Mouse (Mus musculus) intestine, postnatal 0 days (tissue): ENCODE results near the gene Cenpp. TPM values are rescaled to one million over a fixed set of nuclear protein-coding genes. Genes with fewer than 3 reads are reported as not detected.
A peak's percentile ranks its signal among the peaks of the same experiment; 100 is the strongest.

ENCODE experiments used
- ATAC-seq: fragments of 200-750 bp; cut with Nextera tagmentation; 2 replicates; pipeline ENCODE4 v1.8.0; 2017; ENCODE audit warnings: mild to moderate bottlenecking, moderate TSS enrichment, moderate library complexity
- H3K27ac ChIP-seq: fragments of 300-500 bp; sonication (generic); 2 replicates; pipeline ENCODE4 v1.5.1; 2014; ENCODE audit warnings: mild to moderate bottlenecking, low read depth, low read length, moderate library complexity
- H3K27me3 ChIP-seq: fragments of 300-500 bp; sonication (generic); replicated peaks from 2 replicates; pipeline ENCODE4 v1.6.1; 2014; ENCODE audit warnings: low read length, mixed read lengths; ENCODE audit not compliant: control insufficient read depth, insufficient read depth
- H3K36me3 ChIP-seq: fragments of 300-500 bp; sonication (generic); 2 replicates; pipeline ENCODE4 v1.6.1; 2014; ENCODE audit warnings: mild to moderate bottlenecking, moderate library complexity; ENCODE audit not compliant: control insufficient read depth, insufficient read depth
- H3K4me1 ChIP-seq: fragments of 300-500 bp; sonication (generic); replicated peaks from 2 replicates; pipeline ENCODE4 v1.6.1; 2014; ENCODE audit warnings: antibody characterized with exemption, low read length, mixed read lengths; ENCODE audit not compliant: control insufficient read depth, insufficient read depth
- H3K4me2 ChIP-seq: fragments of 300-500 bp; sonication (generic); replicated peaks from 2 replicates; pipeline ENCODE4 v1.6.1; 2014; ENCODE audit warnings: low read depth, mild to moderate bottlenecking, moderate library complexity
- H3K4me3 ChIP-seq: fragments of 300-500 bp; sonication (generic); 2 replicates; pipeline ENCODE4 v1.5.1; 2014; ENCODE audit warnings: low read depth, low read length
- H3K9ac ChIP-seq: fragments of 300-500 bp; sonication (generic); 2 replicates; pipeline ENCODE4 v1.6.1; 2014; ENCODE audit warnings: mild to moderate bottlenecking, low read depth, low read length
- H3K9me3 ChIP-seq: fragments of 300-500 bp; sonication (generic); 2 replicates; pipeline ENCODE4 v1.6.1; 2016; ENCODE audit warnings: mixed run types; ENCODE audit not compliant: control insufficient read depth
- CTCF ChIP-seq: sonication (generic); IDR thresholded peaks from 2 replicates; pipeline ENCODE4 v1.5.1; 2016; ENCODE audit warnings: low read depth, mild to moderate bottlenecking, control low read depth, antibody characterized with exemption, moderate library complexity
- WGBS: fragments of 180-500 bp; shearing (Covaris S2); extraction: QIAGEN DNeasy Blood & Tissue Kit; methylation state at CpG from one replicate; pipeline ENCODE4 v1.1.7; 2014; 5-methylcytosine and 5-hydroxymethylcytosine counted together
- polyA plus RNA-seq: library from polyadenylated mRNA; unstranded; fragments of >200 nt; fragmentation: Nextera tagmentation; extraction: Ambion mirVana; gene quantifications from 2 replicates; pipeline ENCODE4 v1.2.1, GENCODE M21; 2015

Cenpp gene
- polyA plus RNA-seq, 1 experiment from 2014 or later = 12.1 TPM

- Histone ChIP-seq H3K9me3 (no peaks in the 10 kb centered on the region), H3K27me3 (no peaks in the 10 kb centered on the region), H3K4me2 (no peak overlapping the region), H3K36me3 (no peaks in the 10 kb centered on the region), H3K27ac (no peak overlapping the region), H3K4me1 (no peaks in the 10 kb centered on the region), H3K4me3 (no peak overlapping the region), H3K9ac (no peak overlapping the region)
- ATAC-seq = no peak
- TF ChIP-seq CTCF = no peak
- 55% methylated on average over 3 of the region's 3 CpGs for WGBS
These were observed 145.4 kb downstream of the Cenpp start for GRCm38 (mm10) chr13:49507176-49507575.

- WGBS = 79% methylated on average over 4 of the region's 4 CpGs
- H3K4me2 ChIP-seq = no peak overlapping the region
- TF ChIP-seq CTCF = no peak
These were observed 146.8 kb downstream of the Cenpp start for GRCm38 (mm10) chr13:49505776-49506175.

GRCm38 (mm10) chr13:49504510-49504909 lies 148.1 kb downstream of the Cenpp start, which contains the start of gene Ecm2:
Ecm2 (plus strand) TSS chr13:49504810.
- no peaks in the 10 kb centered on the region for H3K36me3 ChIP-seq
- H3K9me3 ChIP-seq = no peaks in the 10 kb centered on the region
- no peak for ATAC-seq
- H3K9ac ChIP-seq = no peak within 1 kb of the TSS
- no peak within 1 kb of the TSS for H3K27ac ChIP-seq
- H3K4me2 ChIP-seq = peak within 1 kb of the TSS; percentile 10; the same call in 1 of the 2 replicates
- no peak for TF ChIP-seq CTCF
- H3K4me1 ChIP-seq = no peaks in the 10 kb centered on the region
- no peak within 1 kb of the TSS for H3K4me3 ChIP-seq
- 60% methylated on average over 4 of the region's 4 CpGs for WGBS
- no peaks in the 10 kb centered on the region for H3K27me3 ChIP-seq

More at GRCm38 (mm10) chr13:49505776-49506175, 146.8 kb downstream of the Cenpp start:
- Histone ChIP-seq H3K27me3 (no peaks in the 10 kb centered on the region), H3K4me1 (no peaks in the 10 kb centered on the region), H3K4me3 (no peak overlapping the region), H3K9ac (no peak overlapping the region), H3K36me3 (no peaks in the 10 kb centered on the region), H3K9me3 (no peaks in the 10 kb centered on the region), H3K27ac (no peak overlapping the region)
- no peak for ATAC-seq

GRCm38 (mm10) chr13:49492376-49493368 lies 159.9 kb downstream of the Cenpp start, which contains the start of gene Tes3-ps:
Tes3-ps (plus strand) TSS chr13:49493318.
- H3K9me3 ChIP-seq = no peaks in the 10 kb centered on the region
- no peak within 1 kb of the TSS for H3K4me2 ChIP-seq
- no peaks in the 10 kb centered on the region for H3K4me1 ChIP-seq
- WGBS = 67% methylated on average over 6 of the region's 6 CpGs
- H3K4me3 ChIP-seq = no peak within 1 kb of the TSS
- no peak within 1 kb of the TSS for H3K9ac ChIP-seq
- TF ChIP-seq CTCF = no peak
- no peaks in the 10 kb centered on the region for H3K27me3 ChIP-seq
- no peak for ATAC-seq
- no peaks in the 10 kb centered on the region for H3K36me3 ChIP-seq
- H3K27ac ChIP-seq = no peak within 1 kb of the TSS

- no peaks in the 10 kb centered on the region for H3K36me3 ChIP-seq
- ATAC-seq = no peak
- H3K9ac ChIP-seq = no peak overlapping the region
- no peaks in the 10 kb centered on the region for H3K27me3 ChIP-seq
- no peak overlapping the region for H3K4me2 ChIP-seq
- no peaks in the 10 kb centered on the region for H3K9me3 ChIP-seq
- H3K4me1 ChIP-seq = no peaks in the 10 kb centered on the region
- TF ChIP-seq CTCF = no peak
- no peak overlapping the region for H3K4me3 ChIP-seq
- H3K27ac ChIP-seq = no peak overlapping the region
- WGBS = 73% methylated on average over 5 of the region's 5 CpGs
These were observed 167.2 kb downstream of the Cenpp start for GRCm38 (mm10) chr13:49485388-49485787.

GRCm38 (mm10) chr13:49480551-49480950 lies 172.0 kb downstream of the Cenpp start:
- no peaks in the 10 kb centered on the region for H3K9me3 ChIP-seq

More at GRCm38 (mm10) chr13:49480551-49480950, 172.0 kb downstream of the Cenpp start:
- 56% methylated on average over 5 of the region's 5 CpGs for WGBS
- TF ChIP-seq CTCF = no peak
- H3K4me2 ChIP-seq = no peak overlapping the region
- no peak overlapping the region for H3K9ac ChIP-seq
- no peak overlapping the region for H3K4me3 ChIP-seq
- H3K27ac ChIP-seq = no peak overlapping the region
- ATAC-seq = no peak
- H3K4me1 ChIP-seq = no peaks in the 10 kb centered on the region
- no peaks in the 10 kb centered on the region for H3K36me3 ChIP-seq
- no peaks in the 10 kb centered on the region for H3K27me3 ChIP-seq
